Mouse (Mus musculus): ENCODE data around the gene Tekt2.

Gene Tekt2

DNA sequence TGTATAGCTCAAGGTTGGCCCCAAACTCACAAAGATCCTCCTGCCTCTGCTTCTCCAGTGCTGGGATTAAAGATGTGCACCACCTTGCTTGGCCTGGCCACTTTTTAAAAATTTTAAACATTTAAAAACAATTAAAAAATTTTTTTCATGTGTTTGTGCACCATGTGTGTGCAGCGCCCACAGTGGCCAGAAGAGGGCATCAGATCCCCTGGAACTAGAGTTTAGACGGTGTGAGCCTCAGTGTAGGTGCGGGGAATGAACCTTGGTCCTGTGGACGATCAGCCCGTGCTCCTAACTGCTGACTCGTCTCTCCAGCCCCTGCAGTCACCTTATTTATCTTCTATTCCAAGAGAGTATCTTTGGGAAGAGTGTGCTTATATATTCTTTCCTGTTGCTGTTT, 19.4 kb downstream of the Tekt2 start:
- DNase-seq, result no peak

DNA sequence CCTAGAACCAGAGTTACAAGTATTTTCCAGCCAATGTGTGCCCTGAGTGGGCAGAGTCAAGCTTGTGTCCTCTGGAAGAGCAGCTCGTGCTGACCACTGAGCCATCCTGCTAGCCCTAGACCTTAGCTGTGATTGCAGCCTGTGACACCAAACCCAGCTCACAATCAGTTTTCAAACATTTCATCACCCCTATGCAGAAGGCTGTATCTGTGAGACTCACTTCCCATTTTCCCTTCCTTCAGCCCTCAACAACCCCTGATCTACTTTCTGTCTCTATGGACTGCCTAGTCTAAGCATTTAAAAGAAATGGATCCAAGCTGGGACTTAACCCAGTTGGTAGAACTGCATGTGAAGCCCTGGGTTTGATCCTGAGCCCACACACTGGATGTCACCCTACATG, 20.1 kb downstream of the Tekt2 start:
- DNase-seq, result no peak

DNA sequence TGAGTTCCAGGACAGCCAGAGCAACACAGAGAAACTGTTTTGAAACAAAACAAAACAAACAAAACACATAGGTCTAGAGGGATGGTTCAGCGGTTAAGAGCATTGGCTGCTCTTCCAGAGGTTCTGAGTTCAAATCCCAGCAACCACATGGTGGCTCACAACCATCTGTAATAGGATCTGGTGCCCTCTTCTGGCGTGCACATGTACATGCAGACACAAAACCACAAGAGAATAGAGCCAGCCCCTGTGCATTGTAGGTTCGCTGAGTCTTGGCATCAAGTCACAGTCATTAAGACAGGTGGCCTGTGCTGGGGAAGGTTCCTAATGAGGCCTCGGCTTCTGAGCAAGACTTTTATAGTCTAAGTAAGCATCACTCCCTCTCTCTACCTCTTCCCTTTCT, 21.6 kb downstream of the Tekt2 start:
- DNase-seq, result no peak

DNA sequence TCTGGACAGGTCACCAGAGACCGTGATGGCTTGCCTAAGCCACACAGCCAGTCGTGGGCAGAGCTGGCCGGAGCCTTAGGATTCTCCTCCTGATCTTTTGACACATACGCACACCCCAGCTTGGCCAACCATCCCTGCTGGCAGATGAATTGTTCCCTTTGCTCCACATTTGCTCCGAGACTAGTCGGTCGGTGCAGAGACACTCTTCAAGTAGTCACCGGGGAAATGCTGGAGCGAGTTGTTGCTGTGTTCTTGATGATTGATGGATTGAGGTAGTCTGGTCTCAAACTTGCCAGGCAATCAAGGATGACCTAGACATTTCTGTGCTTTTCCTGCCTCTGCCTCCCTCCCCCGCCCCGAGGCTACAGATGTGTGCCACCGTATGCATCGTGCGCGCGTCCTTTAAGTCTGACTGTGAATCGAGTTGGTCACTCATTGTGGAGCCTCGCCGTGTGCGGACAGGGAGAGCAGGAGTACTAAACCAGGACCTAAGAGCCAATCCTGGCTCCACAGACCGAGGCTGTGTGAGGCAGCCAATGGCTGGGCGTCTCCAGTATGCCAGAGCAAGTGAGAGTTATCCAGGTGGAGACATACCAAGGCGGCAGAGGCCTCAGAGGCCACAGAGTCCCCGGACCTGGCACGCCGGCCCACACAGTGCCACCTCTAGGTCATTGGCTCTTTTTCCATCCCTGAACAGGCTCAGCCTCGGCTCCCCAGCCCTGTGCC, 23.7 kb downstream of the Tekt2 start:
- DNase-seq, result no peak

DNA sequence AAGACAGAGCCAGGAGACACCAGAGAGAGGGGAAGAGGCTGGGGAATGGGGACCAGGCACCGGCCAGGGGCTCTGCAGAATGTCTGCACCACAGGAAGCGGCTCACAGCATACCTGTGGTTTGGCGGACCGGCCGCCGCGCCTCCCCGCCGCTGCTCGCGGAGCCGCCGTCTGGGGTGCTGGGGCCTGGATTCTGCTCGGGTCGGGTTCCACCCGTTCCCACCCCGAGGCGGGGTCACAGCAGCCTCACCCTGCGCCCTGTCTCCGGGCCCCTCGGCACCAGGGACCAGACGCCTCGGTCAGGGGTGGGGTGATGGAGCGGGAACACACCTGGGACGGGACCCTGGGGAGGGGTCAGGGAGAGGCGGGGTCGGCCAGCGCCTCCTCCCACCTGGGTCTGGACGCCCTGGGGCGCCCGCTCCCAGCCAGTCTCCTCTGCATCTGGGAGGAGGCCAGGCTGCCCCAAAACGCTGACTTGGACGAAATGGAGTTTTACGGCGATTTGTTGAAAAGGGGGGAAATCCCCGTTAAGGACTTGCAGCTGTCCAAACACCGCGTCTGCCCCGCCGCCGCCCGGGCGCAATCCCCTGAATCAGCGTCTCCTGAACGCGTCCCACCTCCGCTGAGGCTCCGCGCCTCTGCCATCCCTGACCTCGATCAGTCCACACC, 24.4 kb downstream of the Tekt2 start:
- DNase-seq, result no peak

DNA sequence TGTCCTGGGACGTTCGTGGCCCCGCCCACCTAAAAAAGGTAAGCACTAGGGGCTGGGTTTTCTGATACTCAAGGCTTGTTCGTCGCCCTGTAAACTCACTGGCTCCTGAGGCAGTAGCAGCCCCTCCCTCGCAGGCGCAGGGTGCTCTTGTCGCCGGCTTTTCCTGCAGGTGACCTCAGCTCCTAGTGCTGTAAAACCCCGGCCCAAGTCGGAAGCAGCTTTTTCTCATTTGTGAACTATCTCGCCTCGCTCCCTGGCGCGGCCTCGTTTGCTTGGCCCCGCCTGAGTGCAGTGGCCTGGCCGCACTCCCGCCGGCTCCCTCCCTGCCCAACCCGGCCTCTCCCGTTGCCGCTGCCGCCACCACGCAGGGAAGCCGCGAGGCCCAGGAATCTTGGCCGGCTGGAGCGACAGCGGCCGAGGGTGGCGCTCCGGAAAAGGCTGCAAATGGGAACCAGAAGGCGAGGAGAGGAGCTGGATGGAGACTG, 28.8 kb downstream of the Tekt2 start:
- DNase-seq, result peak; percentile 83

DNA sequence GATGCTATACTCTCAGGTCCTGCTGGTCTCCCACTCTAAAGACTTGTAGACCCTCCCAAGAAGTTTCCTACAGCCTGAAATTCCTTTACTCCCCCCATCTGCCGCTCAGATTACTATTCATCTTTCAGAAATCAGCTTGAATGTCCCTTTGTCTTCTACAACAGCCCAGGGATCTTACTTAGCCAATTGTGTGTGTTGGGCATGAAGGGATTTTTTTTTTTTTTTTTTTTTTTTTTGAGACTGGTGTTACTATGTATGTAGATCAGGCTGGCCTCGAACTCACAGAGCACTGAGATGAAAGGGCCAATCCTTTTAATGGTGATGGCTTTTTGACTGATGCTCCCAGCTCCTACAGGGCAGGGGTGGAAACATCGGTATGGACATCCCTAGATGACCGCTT, 29.6 kb downstream of the Tekt2 start:
- DNase-seq, result no peak

DNA sequence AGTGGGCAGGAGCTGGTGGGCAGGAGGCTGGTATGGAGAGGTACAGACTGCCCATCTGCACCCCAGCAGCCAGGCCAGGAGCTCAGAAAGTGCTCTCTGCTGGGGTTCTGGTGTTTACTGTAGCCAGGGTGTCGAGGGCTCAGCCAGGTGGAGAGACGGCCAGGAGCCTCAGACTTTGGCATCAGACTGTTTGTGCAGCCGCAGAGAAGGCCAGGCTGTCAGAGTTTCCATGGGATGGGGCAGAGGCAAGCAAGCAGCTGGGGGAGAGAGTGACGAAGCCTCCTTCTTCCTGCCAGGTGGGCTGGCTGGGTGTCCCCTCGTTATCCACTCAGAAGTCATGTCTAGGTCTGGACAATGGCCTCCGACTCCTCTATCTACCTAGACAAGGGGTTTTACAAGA, 30.3 kb downstream of the Tekt2 start:
- no peak for DNase-seq

DNA sequence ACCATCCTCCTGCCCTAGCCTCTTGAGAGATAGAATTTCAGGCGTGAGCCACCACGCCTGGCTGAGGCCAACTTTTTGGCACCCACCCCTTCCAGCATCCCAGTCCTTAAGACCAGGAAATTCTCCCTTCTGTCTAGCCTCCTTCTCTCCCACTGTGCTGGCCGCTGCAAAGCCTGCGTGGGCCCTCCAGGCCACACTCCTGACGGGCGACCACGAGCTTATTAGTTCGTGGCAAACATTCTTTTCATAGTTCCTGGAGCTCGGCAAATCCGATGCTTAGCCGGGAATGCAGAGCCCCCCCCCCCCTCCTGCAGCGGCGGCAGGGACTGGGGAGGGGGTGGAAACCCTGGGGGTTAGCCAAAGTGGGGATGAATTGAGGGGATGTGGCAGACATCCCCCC, 34.3 kb downstream of the Tekt2 start:
- DNase-seq, result no peak

DNA sequence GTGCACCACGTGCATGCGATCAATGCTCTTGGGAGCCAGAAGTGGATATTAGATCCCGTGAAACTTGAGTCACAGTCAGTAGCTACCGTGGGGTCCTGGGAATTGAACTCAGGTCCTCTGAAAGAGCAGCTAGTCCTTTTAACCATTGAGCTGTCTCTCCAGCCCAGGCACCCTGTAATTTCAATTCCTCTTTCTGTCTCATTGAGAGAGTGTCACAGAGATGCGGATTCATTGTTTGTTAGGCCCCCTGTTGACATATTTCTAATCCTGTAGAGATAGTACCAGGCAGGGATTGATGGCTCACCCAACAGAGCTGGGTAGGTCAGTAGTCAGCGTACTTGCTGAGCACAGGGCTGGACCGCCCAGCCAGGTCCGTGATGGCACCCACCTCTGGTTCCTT, 35.2 kb downstream of the Tekt2 start:
- DNase-seq, result no peak

DNA sequence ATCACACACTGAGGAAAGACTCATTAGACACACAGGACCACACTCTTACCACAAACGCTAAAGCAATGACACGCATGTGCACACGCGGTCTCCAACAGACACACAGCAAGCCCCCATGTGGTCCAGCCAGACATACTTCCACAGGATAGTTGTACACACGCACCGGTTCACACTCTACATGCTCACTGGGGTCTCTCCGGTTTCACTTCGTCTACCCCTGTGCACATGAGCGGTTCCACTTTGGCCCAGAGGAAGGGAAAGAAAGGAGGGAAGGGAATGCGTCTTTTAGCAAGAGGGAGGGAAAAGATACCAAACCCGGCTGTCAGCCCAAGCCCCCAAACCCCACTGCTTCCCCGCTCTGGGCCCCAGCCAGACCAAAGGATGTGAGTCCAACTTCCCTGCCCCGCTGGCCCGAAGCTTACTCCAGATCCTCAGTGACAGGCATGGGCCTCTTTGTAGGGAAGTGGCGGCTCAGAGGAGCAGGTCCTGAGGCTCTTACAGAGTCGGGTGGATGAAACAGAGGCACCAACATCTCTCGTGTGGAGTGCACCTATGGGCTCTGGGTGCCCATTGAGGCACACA, 37.3 kb downstream of the Tekt2 start:
- no peak for DNase-seq

DNA sequence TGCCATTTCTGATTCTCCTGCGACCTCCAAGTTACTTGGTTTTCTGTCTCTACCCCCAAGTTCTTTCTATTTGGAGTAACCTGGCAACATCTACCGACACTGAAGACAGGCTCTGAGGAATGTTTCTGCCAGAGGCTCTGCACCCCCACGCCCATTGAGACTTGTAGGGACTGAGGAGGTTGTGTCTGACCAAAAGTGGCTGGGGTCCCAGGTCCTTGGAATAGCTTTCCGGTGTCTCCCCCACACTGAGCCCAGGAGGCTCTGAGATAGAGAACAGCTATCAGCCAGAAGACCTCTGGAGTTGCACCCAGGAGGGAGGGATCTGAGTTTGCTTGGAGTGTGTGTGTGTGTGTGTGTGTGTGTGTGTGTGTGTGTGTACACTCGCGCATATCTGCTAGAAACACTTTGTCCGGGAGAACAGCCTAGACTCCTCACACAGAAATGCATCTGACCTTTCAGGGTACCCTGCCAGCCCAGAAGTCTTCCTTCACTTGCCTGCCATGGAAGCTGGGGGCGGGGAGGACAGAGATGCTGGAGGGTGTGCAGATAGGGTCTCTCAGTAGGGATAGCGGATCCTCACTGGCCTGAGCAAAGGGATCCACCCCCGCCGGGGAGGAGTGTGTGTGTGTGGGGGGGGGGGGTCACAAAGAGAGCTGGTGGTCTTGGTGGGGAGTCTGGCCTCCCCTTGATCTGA, 38.0 kb downstream of the Tekt2 start:
- DNase-seq, result peak; percentile 44

DNA sequence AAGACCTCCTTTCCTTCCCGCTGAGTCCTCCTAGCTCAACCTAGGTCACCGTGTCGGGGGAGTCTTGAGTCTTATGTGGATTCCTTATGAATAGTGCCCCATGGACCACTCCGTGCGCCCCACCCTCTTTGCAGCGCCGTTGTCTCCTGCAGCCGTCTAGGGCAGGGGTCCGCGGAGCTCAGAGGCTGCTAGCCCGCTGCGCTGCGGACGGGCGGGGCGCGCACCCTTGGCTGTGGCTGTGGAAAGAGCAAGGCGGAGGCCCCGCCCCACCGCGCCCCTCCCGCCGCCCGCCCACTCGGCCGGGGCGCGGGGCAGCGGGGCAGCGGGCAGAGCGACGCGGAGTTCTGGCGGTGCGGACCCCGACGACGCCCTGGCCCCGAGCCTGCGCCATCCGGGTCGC, 39.0 kb downstream of the Tekt2 start, which contains the start of gene Col8a2:
Gene Col8a2 (plus strand): TSS at position 302 of the 400 bp plus-strand sequence.
- DNase-seq, result peak; percentile 42

DNA sequence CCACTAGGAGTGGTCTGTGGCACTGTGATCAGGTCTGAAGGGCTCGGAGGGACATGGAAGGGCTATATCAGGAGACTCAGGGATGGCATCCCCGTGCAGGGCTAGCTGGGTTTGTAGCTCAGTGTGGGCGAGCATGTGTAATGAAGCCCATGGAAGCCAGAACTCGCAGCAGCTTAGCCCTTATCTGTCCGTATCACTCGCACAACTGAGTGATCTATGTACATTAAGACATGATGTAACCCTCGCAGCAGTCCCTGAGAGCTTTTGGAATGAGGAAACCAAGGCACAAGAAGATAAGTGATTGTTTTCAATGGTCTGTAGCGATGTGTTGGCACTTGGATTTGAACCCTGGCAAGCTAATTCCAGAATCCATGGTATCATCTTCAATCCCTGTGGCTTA, 41.9 kb downstream of the Tekt2 start:
- DNase-seq, result no peak

DNA sequence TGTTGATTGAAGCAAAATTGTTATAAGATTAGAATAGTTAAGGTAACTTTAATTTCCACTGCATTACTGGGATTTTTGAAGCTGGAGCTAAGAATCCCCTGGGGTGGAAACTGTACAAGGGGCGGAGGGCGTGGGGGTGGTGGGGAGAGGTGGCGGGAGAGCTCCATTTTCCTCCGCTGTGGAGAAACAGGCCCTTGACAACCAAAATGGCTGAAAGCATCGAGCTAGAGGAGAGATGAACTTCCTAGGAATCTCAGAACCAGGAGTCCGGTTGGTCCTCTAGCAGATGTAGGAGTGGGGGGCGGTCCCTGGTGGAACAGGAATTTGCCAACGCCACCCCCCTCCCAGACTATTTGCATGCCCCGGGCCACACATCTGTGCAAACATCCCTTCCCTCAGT, 43.8 kb downstream of the Tekt2 start:
- no peak for DNase-seq

DNA sequence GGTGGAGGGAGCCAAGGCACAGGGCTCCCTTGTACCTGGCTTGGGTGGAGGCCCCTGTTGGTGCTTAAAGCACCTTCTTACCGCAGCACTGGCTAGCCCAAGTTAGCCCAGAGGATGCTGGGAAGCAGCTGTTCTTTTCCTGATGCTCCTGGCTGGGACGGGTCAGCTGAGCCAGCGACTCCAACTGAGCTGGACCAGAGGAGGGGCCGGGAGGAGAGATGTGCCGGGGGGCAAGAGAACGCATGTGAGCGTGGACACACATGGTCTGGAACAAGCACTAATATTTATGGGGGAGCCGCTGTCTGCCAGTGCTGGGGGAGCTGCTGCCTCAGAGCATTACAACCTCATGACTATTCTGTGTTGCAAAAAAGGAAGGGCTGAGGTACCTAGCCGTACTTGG, 46.5 kb downstream of the Tekt2 start:
- DNase-seq, result no peak

DNA sequence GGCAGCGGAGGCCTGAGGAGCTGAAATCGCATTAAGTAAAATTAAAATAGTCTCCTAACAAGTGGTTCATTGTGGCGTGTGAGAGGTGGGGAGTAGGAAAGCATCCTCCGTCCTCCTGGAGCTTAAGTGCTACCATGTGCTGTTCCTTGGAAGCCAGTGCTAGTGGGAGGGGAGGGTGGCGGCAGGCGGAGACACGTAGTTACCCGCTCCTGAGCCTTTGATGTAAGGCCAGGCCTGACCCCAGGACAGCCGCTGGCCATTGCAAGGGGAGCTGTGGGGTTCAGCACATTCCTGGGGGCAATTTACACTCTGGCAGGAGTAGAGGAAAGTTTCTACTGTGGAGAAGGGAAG, 46.9 kb downstream of the Tekt2 start:
- no peak for DNase-seq

DNA sequence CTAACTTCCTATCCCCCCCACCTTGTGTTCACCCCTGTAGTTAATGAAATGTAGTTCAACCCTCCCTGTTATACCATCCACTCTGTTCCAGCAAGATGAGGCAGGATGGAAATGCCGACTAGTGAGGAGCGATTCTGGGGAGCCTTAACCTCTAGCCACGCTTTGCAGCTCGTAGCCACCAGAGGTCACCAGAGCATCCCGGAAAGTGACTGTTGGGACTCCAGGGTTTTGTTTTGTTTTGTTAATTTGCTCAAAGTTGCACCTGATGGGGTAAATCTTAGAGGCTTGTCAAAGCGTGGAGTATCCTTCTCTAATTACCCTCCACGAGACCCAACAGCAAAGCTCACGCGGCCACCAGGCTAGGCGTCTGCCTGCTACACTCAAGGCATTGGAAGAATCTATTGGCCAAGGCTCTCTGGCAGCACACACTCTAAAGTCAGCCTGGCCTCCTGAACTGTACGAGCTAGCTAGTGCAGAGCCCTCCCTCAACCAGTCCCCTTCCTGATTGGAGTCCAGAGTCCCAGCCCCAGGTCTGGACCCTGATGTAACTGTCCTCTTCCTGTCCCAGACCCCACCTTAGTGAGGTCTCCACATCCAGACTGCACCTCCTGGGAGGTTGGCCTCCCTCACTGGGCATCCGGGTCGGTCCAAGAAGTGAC, 47.5 kb downstream of the Tekt2 start:
- DNase-seq, result peak; percentile 76

DNA sequence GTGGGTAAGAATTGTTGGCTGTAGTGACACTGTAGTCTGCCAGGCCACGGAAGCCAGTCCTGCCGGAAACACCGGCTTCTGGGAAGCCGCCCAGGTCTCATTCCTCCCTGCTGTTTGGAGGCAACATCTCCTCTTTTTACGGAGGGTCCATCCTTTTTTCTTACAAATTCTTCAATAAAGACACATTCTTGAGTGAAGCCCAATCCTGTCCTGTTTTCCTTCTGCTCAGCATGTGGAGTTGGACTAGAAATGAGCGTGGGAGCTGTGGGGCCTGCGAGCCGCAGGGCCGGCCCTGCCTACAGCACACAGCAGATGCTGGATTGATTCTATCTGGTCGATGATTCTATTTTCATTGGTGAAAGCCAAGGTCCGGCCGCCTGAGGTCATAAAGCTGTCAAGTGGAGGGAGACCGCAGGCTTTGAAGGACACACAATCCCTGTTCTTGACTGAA, 49.8 kb downstream of the Tekt2 start:
- DNase-seq, result peak; percentile 45

DNA sequence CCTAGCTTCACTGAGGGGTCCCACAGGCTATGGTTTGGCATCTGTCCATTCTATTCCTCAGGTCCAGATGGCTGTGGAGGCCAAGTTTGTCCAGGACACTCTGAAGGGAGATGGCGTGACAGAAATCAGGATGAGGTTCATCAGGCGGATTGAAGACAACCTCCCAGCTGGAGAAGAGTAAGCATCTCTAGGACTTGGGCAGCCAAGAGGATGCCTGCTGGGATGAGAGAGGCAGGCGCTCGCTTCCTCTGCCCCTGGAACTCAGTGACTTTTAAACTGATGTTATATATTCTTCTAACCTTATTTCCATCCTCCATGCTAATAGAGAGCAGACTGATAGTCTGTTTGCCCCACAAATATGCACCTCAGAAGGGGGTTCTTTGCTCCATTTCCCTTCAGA, 50.4 kb downstream of the Tekt2 start:
- DNase-seq, result no peak

DNA sequence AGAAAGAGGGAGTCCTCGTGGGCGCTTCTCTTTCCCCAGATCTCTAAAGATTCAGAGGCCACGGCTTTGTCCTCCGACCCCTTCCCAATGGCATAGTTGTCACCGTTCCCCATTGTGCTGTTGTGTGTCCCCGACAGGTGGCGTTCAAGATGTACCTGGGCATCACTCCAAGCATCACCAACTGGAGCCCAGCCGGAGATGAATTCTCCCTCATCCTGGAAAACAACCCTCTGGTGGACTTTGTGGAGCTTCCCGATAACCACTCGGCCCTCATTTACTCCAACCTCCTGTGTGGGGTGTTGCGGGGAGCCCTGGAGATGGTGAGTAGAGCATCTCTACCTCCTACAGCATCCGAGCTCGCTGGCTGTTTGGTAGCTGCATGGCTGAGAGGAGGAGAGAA, 51.7 kb downstream of the Tekt2 start:
- DNase-seq, result no peak

All from lung, postnatal 10 days (tissue).